Mouse (Mus musculus) midbrain, postnatal 0 days (tissue): ENCODE measurements around the gene Cmtm7. TPM values are rescaled to one million over a fixed set of nuclear protein-coding genes. Genes with fewer than 3 reads are reported as not detected.

ENCODE experiments used
- ATAC-seq: fragments of 200-750 bp; cut with Nextera tagmentation; 2 replicates; pipeline ENCODE4 v1.8.0; 2017; ENCODE audit warnings: moderate number of reproducible peaks, mild to moderate bottlenecking, moderate TSS enrichment, moderate library complexity; ENCODE audit not compliant: low FRiP score
- DNase-seq: peaks from one replicate; pipeline ENCODE4 v3.0.0-alpha.2; 2015; ENCODE audit warnings: low spot score
- H3K27ac ChIP-seq: fragments of 300-500 bp; sonication (generic); 2 replicates; pipeline ENCODE4 v1.5.1; 2014; ENCODE audit warnings: low read depth, mild to moderate bottlenecking, low read length, mixed read lengths
- H3K27me3 ChIP-seq: fragments of 300-500 bp; sonication (generic); 2 replicates; pipeline ENCODE4 v1.6.1; 2014; ENCODE audit warnings: low read length, control low read depth, mixed read lengths; ENCODE audit not compliant: insufficient read depth
- H3K36me3 ChIP-seq: fragments of 300-500 bp; sonication (generic); 2 replicates; pipeline ENCODE4 v1.6.1; 2014; ENCODE audit warnings: low read length, control low read depth, mixed read lengths; ENCODE audit not compliant: insufficient read depth
- H3K4me1 ChIP-seq: fragments of 300-500 bp; sonication (generic); 2 replicates; pipeline ENCODE4 v1.6.1; 2014; ENCODE audit warnings: mild to moderate bottlenecking, control low read depth, antibody characterized with exemption, low read length, mixed read lengths; ENCODE audit not compliant: insufficient read depth
- H3K4me2 ChIP-seq: fragments of 300-500 bp; sonication (generic); 2 replicates; pipeline ENCODE4 v1.6.1; 2014; ENCODE audit warnings: low read depth, mild to moderate bottlenecking, low read length, mixed read lengths; ENCODE audit not compliant: poor library complexity, severe bottlenecking
- H3K4me3 ChIP-seq: fragments of 300-500 bp; sonication (generic); 2 replicates; pipeline ENCODE4 v1.5.1; 2014; ENCODE audit warnings: low read depth, mild to moderate bottlenecking, low read length, moderate library complexity
- H3K9ac ChIP-seq: fragments of 300-500 bp; sonication (generic); replicated peaks from 2 replicates; pipeline ENCODE4 v1.6.1; 2014; ENCODE audit warnings: mild to moderate bottlenecking, low read length, moderate library complexity, mixed read lengths; ENCODE audit not compliant: poor library complexity, severe bottlenecking
- H3K9me3 ChIP-seq: fragments of 300-500 bp; sonication (generic); 2 replicates; pipeline ENCODE4 v1.6.1; 2016; ENCODE audit warnings: low read length, control low read depth
- CTCF ChIP-seq: IDR thresholded peaks from 2 replicates; pipeline ENCODE4 v1.5.1; 2016; ENCODE audit warnings: antibody characterized with exemption, mild to moderate bottlenecking
- WGBS: fragments of 180-500 bp; shearing (Covaris S2); extraction: QIAGEN DNeasy Blood & Tissue Kit; methylation state at CpG from one replicate; pipeline ENCODE4 v1.1.7; 2014; 5-methylcytosine and 5-hydroxymethylcytosine counted together
- polyA plus RNA-seq: library from polyadenylated mRNA; unstranded; fragments of >200 nt; fragmentation: Nextera tagmentation; extraction: Ambion mirVana; gene quantifications from 2 replicates; pipeline ENCODE4 v1.2.1, GENCODE M21; 2015
- total RNA-seq: library from RNA; depleted of rRNA; stranded (reverse); fragments of >200 nt; gene quantifications from 2 replicates; pipeline ENCODE4 v1.2.3, GENCODE M21; 2014

The Cmtm7 gene
- total and polyA plus RNA-seq, 2 experiments from 2014 or later = 8.0 to 15.6 TPM

DNA sequence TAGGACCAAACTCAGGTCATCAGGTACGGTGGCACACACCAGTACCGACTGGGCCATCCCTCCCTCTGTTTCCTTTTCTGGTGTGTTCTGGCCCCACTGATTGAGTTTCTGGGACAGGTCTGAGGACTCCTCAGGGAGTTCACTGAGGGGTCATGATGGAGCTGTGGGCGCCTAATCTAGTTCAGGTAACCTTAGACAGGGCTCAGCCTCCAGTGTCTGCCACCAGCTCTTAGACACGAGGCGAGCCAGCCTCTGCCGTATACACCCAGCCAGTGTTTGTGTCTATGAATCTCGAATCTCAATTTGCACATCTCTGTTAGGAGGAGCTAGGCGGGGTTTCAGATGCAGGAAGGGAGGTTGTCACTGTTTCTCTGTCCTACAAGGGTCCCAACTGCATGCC is 8.3 kb upstream of the Cmtm7 start:
- H3K4me2 ChIP-seq = no peak overlapping the region
- no peak for ATAC-seq
- no peaks in the 10 kb centered on the region for H3K4me1 ChIP-seq
- H3K9ac ChIP-seq = no peak overlapping the region
- DNase-seq = no peak
- H3K4me3 ChIP-seq = no peak overlapping the region
- H3K27me3 ChIP-seq = no peaks in the 10 kb centered on the region
- no peaks in the 10 kb centered on the region for H3K36me3 ChIP-seq
- WGBS = 88% methylated on average over 8 of the region's 8 CpGs
- no peaks in the 10 kb centered on the region for H3K9me3 ChIP-seq
- TF ChIP-seq CTCF = no peak
- no peak overlapping the region for H3K27ac ChIP-seq

DNA sequence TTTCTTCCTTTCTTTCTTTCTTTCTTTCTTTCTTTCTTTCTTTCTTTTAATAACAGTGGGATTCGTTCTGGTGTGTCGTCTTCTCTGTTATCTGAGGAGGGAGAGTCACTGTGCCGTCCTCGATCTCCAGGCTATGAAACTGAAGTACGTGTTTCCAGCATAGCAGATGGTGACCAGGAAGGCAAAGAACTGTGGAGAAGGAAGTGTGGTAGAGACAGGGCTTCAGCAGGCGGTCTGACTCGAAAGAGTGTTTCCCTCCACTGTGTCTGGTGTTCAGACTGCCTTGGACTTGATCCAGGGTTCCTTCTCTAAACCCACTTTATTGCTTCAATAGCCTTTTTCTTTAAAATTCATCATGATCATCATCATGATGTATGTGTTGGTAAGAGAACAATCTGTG is 7.9 kb upstream of the Cmtm7 start:
- DNase-seq (no peak), ATAC-seq (no peak)
- no peaks in the 10 kb centered on the region for H3K9me3 ChIP-seq
- H3K4me3 ChIP-seq = no peak overlapping the region
- H3K36me3 ChIP-seq = no peaks in the 10 kb centered on the region
- no peak for TF ChIP-seq CTCF
- no peaks in the 10 kb centered on the region for H3K27me3 ChIP-seq
- H3K4me1 ChIP-seq = no peaks in the 10 kb centered on the region
- H3K9ac ChIP-seq = no peak overlapping the region
- 83% methylated on average over 7 of the region's 7 CpGs for WGBS
- H3K4me2 ChIP-seq = no peak overlapping the region
- H3K27ac ChIP-seq = no peak overlapping the region

DNA sequence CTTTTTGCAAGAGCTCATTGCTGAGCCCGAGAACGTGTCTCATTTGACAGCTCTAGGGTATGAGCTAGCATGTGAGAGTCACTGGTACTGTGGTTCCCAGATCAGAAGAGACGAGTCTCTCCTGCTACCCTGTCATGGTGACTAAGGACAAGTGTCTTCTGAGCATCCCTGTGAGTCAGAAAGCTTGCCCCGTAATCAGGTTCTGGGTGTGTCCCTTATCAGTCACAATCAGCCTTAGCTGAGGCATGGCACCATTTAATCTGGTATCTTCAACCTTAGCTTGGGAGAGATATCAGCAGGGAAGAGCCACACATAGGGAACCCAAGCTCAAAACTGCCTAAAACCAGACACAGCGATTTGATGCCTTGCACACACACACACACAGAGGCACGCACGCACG is 7.0 kb upstream of the Cmtm7 start:
- Histone ChIP-seq H3K9ac (no peak overlapping the region), H3K4me3 (no peak overlapping the region), H3K27me3 (no peaks in the 10 kb centered on the region), H3K27ac (no peak overlapping the region), H3K4me1 (no peaks in the 10 kb centered on the region), H3K9me3 (no peaks in the 10 kb centered on the region), H3K4me2 (no peak overlapping the region), H3K36me3 (no peaks in the 10 kb centered on the region)
- TF ChIP-seq CTCF = no peak
- no peak for DNase-seq
- no peak for ATAC-seq
- 89% methylated on average over 8 of the region's 8 CpGs for WGBS

DNA sequence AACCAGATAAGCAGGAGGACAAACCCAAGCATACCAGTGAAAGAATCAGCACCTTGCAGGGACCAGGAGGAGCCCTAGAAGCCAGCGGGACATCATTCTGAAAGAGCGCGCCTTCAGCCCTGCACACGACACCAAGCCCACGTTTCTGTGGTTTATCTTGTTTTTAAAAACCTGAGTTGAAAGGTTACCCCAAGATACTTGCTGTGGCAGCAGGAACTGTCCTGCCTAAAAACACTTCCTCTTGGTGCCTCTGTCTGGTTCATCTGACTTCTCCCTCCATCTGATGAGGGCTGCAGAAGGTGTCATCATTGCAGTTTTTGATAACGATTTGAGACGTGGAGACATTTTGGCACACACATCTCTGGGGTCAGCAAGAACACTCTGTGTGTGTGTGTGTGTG is 6.1 kb upstream of the Cmtm7 start:
- TF ChIP-seq CTCF = no peak
- no peak overlapping the region for H3K4me2 ChIP-seq
- no peaks in the 10 kb centered on the region for H3K9me3 ChIP-seq
- H3K27ac ChIP-seq = no peak overlapping the region
- no peaks in the 10 kb centered on the region for H3K4me1 ChIP-seq
- no peak overlapping the region for H3K9ac ChIP-seq
- H3K4me3 ChIP-seq = no peak overlapping the region
- no peaks in the 10 kb centered on the region for H3K36me3 ChIP-seq
- DNase-seq (no peak), ATAC-seq (no peak)
- WGBS = 90% methylated on average over 7 of the region's 7 CpGs
- H3K27me3 ChIP-seq = no peaks in the 10 kb centered on the region

DNA sequence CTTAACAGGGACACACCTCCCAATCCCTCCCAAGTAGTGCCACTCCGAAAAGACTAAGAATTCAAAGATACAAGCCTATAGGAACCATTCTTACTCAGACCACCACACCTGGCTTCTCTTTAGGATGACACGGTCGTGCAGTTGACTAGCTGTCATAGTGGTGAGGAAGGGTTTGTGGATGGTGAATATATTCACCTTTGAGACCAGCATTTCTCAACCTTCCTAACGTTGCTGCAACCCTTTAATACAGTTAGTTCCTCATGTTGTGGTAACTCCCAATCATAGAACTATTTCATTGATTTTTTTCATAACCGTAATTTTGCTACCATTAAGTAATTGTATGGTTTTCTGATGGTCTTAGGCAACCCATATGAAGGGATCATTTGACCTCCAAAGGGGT is 5.5 kb upstream of the Cmtm7 start:
- Histone ChIP-seq H3K9me3 (no peaks in the 10 kb centered on the region), H3K4me1 (no peaks in the 10 kb centered on the region), H3K9ac (no peak overlapping the region), H3K27me3 (no peaks in the 10 kb centered on the region), H3K36me3 (no peaks in the 10 kb centered on the region), H3K4me2 (no peak overlapping the region), H3K4me3 (no peak overlapping the region), H3K27ac (no peak overlapping the region)
- WGBS = 95% methylated on average over 5 of the region's 5 CpGs
- ATAC-seq (no peak), DNase-seq (no peak)
- no peak for TF ChIP-seq CTCF

DNA sequence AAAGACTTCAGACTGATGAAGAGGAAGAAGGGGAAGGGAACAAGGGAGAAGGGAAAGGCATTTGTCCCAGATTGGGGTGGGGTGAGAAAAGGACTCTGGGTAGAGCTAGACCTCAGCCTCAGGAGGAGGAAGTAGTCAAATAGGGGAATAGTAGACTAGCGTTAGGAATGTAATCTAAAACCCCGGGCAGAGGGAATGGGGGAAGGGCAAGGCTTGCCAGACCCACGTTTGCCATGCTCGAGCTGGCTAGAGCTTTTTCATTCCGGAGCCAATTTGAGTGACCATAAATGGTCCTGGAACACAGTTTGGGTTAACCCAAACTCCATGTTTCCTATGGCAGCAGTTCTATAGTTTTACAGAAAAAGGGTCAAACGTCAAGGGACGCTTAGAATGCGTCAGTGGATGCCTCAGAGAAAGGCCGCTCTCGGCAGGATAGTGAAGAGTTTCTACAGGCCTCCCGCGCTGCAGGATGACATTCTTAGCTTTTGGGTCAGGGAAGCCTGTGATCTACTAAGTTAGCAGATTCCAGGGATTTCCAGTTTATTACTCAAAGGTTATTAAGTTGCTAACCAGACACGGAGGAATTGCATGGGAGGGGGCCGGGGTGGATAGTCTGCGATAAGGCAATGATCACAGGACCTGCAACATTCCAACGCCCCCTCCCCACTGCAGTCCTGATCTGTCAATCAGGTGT is 3.9 kb upstream of the Cmtm7 start:
- no peak for TF ChIP-seq CTCF
- DNase-seq = no peak
- H3K4me3 ChIP-seq = no peak overlapping the region
- H3K4me2 ChIP-seq = no peak overlapping the region
- no peak overlapping the region for H3K27ac ChIP-seq
- whole genome bisulfite sequencing = 17% methylated on average over 16 of the region's 16 CpGs
- ATAC-seq = no peak
- H3K4me1 ChIP-seq = peaks cover 4% of the 10 kb centered on the region
- no peaks in the 10 kb centered on the region for H3K9me3 ChIP-seq
- H3K36me3 ChIP-seq = no peaks in the 10 kb centered on the region
- H3K27me3 ChIP-seq = peaks cover 7% of the 10 kb centered on the region; the same call in 1 of the 2 replicates
- no peak overlapping the region for H3K9ac ChIP-seq
